Mouse (Mus musculus) heart, postnatal 4 days (tissue): ENCODE data around the gene Cldn9. TPM values are rescaled to one million over a fixed set of nuclear protein-coding genes. Genes with fewer than 3 reads are reported as not detected.

Experiments
- DNase-seq: peaks from one replicate; pipeline ENCODE4 v3.0.0; 2021
- total RNA-seq, 2 experiments: library from RNA; stranded (reverse); gene quantifications; 2 replicates each; pipeline ENCODE4 v1.2.3; 2021

The Cldn9 gene
- not detected for total RNA-seq

- DNase-seq, result no peak
Observed at GRCm38 (mm10) chr17:23683856-23684672, at the start of gene Cldn9. Gene Cldn9, minus strand, starts transcription at chr17:23684026.

DNA sequence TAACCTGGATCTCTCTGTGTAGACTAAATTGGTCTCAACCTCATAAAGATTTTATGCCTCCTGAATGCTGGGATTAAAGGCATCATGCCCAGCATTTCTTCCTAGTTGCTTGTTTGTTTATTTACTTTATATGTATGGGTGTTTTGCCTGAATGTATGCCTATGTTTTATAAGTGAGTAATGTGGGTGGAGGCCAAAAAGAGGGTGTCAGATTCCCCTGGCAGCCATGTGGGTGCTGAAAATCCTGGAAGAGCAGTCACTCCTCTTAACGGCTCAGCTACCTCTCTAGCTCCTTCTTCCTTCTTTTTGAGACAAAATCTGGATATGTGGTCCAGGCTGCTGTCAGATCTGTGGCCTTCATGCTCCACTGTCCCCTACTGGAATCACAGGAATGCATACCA lies 46.6 kb upstream of the Cldn9 start:
- no peak for DNase-seq

DNA sequence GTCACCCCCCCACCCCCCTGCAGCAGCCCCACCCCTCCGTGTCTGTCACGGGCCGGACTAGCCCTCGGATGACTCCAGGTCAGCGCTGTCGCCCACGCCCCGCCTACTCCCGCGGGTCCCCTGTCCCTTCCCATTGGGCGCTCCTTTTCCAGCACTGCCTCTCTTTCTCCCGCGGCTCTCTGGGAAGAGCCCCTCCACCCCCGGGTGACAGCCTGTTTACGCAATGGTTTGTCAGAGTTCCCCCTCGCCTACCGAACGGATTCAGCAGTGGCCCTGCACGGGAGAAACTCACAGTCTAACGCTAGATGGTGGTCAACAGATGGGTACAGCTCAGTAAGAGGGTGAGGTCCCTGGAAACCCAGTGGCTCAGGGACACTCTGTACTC lies 42.9 kb upstream of the Cldn9 start:
- DNase-seq, result peak; percentile 91

DNA sequence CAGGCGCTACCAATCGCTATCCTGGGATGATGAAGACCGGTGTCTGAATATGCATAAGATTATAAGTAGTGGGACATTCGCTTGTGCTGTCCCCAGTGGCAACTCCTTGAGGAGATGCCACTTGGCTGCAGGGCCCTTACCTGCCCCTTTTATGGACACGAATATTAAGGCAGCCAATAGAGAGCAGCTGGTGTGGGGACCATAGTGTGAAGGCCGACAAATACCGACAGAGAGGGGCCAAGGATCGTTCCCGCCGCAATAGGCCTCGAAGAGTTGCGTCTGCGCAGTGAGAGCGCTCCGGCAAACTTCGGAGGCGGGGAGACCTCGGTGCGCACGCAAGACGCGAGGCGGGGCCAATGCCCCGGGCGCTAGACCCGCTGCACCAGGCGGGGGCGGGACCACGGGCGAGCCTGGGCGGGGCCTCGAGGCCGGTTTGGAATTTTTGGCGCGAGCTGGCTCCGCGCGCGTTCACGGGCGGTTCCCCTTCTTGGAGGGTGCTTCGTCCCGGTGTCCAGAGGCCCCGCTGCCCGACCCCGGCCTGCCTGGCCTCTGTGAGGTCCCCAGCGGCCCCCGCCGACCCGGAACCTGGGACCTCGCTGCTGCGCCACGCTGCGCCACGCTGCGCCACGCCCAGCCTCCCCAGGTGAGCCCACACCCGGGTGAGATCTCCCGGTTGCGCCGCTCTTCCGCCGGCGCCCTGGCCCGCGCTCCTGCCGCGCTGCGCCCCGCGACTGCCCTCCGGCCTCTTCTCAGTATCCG lies 42.4 kb upstream of the Cldn9 start, which contains the start of gene Pkmyt1:
Gene Pkmyt1 (plus strand): TSS at position 338 of the 759 bp plus-strand sequence.
- DNase-seq, result peak; percentile 97

- no peak for DNase-seq
Observed at GRCm38 (mm10) chr17:23725477-23725876, 41.7 kb upstream of the Cldn9 start.

GRCm38 (mm10) chr17:23722376-23723125 lies 38.7 kb upstream of the Cldn9 start, which contains the start of gene 1520401A03Rik:
Gene 1520401A03Rik, minus strand, starts transcription at chr17:23722783.
- no peak for DNase-seq

GRCm38 (mm10) chr17:23721886-23722285 lies 38.1 kb upstream of the Cldn9 start:
- no peak for DNase-seq

GRCm38 (mm10) chr17:23719455-23719854 lies 35.6 kb upstream of the Cldn9 start:
- DNase-seq, result no peak

GRCm38 (mm10) chr17:23717003-23717402 lies 33.2 kb upstream of the Cldn9 start:
- no peak for DNase-seq

- peak; percentile 81 for DNase-seq
Observed at GRCm38 (mm10) chr17:23706212-23706611, 22.4 kb upstream of the Cldn9 start.

GRCm38 (mm10) chr17:23705525-23706104 lies 21.8 kb upstream of the Cldn9 start:
- no peak for DNase-seq

- no peak for DNase-seq
Observed at GRCm38 (mm10) chr17:23704741-23705140, 20.9 kb upstream of the Cldn9 start.

DNA sequence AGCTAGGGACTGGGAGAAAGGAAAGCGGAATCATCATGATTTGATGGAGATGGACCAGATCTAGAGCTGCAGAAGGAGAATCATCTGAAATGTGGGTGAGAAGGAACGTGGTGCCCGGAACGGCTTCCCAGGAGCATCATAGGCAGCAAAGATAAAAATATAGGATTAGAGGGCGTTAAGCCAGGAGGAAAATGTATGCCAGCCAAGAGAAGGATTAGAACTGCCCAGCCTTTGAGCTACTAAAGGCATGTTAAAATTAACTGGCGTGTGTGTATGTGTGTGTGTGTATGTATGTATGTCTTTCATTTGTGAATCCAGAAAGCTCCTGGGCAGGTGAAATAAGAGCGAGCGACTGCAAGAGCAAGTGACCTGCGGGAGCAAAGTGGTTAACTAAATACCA lies 19.5 kb upstream of the Cldn9 start:
- no peak for DNase-seq

GRCm38 (mm10) chr17:23700079-23700478 lies 16.3 kb upstream of the Cldn9 start:
- peak; percentile 91 for DNase-seq

DNA sequence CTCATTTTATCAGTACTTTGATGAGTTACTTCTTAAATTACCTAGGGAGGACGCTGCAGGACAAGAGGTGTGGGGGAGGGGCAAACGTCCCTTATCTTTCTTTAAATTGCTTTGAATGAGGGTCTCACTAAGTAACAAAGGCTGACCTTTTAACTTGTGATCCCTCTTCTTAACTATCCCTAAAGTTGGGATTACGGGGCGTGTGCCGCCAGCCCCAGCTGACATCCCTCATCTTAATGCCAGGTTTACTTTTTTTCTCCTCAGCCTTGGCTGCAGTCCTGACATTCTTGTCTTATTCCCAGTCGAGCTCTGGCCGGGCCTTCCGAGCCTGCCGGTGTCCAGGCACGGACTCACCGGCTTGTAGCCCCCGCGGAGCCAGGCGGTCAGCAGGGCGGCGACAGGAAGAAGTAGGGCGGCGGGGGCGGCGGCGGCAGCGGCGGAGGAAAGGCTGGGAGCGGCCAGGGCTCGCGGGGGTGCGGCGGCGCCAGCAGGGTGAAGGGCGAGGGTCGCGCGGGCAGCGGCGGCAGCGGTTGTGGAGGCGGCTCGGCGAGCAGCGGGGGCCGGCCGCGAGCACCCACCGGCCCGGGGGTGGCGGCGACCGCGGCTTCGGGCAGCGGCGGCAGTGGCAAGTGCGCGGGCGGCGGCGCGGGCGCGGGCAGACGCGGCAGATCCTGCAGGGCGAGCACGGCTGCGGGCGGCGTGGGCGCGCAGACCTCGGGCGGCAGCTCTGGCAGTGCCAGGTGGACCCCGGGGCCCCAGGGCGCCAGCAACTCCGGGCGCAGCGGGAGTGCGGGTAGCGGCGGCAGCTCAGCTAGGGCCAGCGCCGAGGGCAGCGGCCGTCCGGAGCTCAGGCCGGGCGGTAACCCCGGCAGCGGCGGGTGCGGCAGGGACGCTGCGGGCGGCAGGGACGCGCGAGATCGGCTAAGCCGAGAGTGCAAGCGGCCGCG lies 15.6 kb upstream of the Cldn9 start:
- peak; percentile 58 for DNase-seq

DNA sequence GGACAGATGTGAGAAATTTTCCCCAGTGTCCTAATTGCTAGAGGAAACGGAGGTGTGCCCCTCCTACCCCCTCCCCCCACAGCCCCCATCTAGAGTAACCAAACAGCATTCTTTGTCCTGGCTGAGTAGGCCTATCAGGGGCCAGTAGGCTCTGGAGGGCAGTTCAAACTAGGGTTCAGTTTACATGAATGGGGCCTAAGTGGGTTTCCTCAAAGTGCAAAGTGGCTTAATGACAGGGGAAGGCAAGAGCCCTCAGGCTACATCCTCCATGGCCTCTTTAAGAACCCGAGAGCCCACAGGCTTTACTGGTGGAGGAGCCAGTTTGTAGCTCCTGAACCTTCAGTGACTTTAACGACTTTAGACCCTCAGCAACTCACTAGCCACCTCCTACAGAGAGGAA lies 12.0 kb upstream of the Cldn9 start:
- no peak for DNase-seq

- DNase-seq, result no peak
Observed at GRCm38 (mm10) chr17:23694491-23694890, 10.7 kb upstream of the Cldn9 start.

- DNase-seq, result no peak
Observed at GRCm38 (mm10) chr17:23683226-23683625, 600 bp downstream of the Cldn9 start.

DNA sequence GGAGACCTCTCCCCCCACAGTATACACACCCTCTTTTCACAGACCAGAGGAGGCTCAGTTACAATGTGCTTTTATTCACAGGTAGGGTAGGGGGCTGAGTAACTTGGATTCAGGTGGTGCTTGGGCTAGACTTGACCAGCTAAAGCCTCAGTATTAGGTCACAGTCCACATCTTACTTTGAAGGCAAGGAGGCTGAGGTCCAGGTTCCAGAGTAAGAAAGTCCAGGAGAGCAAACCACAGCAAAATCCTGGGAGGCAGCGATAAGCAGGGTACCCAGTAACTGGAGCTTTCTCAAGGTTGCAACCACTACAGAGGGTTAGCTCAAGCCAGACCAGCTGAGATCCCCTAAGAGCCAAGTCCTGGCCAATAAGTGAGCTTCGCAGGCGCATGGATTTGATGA lies 1.3 kb downstream of the Cldn9 start:
- no peak for DNase-seq

GRCm38 (mm10) chr17:23682092-23682491 lies 1.7 kb downstream of the Cldn9 start:
- no peak for DNase-seq

- DNase-seq, result no peak
Observed at GRCm38 (mm10) chr17:23681086-23681485, 2.7 kb downstream of the Cldn9 start.
